Mouse (Mus musculus): ENCODE data around the gene Knstrn.

Knstrn gene

DNA sequence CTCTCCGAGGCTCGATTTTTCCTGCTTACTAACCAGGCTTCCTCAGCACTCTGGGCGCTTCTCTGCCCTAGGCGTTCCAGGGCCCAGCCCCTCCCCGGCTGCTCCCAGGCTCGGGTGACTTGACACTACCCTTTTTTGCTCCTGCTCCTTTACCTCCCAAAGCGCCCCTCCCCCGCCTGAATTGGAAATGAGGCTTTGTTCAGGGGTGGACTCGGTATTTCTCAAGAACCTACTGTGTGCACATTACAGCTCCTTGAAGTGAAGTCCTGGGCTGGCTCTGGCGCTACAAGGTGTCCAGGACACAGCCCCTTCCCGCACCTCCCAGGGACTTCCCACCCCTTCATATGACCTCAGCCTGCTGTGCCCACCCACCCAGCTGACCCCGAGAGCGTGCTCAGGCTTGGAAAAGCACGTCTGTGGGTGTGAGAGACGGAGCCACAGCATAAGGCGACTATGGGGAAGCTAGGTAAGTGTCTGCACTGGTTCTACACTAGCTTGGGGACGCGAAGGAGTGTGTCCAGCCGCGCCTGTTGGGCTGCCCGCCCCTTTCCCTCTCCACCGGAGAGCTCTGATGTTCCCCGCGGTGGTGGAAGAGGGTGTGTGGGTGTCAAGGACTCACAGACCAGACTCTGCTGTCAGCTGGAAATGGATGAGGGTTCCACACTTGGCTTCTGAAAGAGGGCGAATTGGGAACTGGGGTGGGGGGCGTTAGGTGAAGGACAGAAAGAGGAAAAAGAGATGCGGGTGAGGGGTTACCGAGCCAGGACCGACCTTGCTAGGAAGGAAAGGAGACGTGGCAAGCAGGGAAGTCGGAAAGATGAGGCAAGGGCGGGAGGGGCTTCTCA lies 86.4 kb downstream of the Knstrn start, which contains the start of gene Bahd1:
TSS of gene Bahd1 (plus strand) at position 397 of the 845 bp plus-strand sequence.
- DNase-seq (ENCODE audit: low read depth, low spot score), result no peak

DNA sequence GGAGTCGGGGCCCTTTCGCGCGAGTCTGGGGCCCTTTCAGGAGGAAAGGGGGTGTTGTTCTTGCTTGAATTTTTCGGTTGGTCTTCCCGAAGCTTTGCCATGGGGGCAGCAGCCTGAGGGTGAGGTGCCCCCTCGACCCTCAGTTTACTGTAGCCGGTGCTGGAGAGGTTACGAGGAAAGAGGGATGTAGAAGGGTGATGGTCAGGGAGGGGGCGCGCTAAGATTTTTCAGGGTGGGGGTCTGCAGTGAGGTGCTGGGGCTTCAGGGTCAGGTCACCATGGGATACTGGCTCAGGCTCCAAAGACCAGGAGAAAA lies 87.0 kb downstream of the Knstrn start:
- DNase-seq (ENCODE audit: low read depth, low spot score), result no peak

DNA sequence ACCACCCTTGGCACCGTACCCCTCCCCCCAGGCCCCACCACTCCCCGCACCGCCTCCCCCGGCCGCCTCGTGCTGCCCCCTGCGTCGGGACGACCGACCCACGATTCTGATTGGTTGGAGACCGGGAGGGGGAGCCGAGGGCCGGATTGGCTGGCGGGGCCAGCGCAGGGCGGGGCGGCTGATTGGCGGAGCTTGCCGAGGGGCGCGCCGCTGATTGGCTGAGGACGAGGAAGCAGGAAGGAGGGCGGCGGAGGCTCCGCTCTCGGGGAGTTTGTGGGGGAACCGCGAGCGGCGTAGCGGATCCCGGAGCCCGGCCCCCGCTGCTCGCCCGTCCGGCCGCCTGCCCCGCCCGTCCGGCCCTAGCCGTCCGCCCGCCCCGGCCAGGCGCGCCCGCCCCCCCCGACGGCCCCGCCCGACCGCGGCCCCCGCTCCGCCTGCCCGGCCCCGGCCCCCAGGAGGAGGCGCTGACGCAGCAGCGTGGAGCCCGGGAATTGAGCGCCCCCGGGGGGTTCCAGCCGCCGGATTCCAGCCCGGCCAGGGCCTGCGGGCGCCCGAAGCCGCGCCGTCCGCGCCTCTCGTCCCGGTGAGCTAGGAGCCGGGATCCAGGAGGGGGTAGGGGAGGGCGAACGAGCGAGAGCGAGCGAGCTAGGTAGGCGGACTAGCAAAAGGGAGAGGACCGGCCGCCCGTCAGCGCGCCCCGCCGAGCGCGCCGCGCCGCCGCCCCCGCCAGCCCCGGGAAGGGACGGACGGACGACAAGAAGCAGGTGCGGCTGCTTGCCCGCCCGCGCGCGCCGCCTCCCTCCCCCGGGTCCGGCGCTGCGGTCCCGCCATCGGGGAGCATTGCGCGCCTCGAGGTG lies 87.6 kb downstream of the Knstrn start:
- DNase-seq (ENCODE audit: low read depth, low spot score), result peak; percentile 82

- DNase-seq (ENCODE audit: low read depth, low spot score), result no peak
Measured at GRCm38 (mm10) chr2:118902051-118903025, 88.5 kb downstream of the Knstrn start.

DNA sequence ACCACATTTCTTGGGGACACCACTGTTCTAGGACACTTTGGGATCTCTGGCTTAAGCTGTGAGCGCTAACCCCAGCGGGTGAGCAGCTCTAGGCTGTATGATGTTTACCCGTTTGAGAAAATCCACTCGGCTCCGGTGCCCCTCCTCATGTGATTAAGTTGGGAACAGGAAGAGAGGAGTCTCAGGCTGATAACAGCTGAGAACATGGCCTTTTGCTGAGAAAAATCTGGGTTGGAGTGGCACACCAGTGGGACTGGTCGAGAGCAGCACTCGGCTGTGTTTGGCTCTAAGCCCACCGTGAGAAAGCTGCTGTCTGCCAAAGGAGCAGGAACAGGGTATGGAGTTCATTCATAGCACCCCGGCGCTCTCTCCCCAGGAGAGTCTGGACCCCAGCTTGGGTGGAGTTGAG lies 89.5 kb downstream of the Knstrn start:
- no peak for DNase-seq (ENCODE audit: low read depth, low spot score)
